Mouse (Mus musculus) small intestine, adult 2 months (tissue): ENCODE data around the gene Slc22a21.
"Not testable (repeated sequence)": the region's sequence is repeated elsewhere in the genome, so short reads cannot be mapped to it uniquely, and the experiment has no call there.

ENCODE experiments used
- CTCF ChIP-seq: fragments of 200-500 bp; IDR thresholded peaks from 2 replicates; pipeline ENCODE4 v1.5.1; 2012; ENCODE audit warnings: low read depth, mild to moderate bottlenecking, control low read depth, inconsistent platforms, low read length, moderate library complexity, mixed read lengths; ENCODE audit not compliant: insufficient replicate concordance, insufficient read length; ENCODE audit errors: extremely low read depth
- POLR2A ChIP-seq: fragments of 200-500 bp; IDR thresholded peaks from 2 replicates; pipeline ENCODE4 v1.6.1; 2012; ENCODE audit warnings: low read depth, mild to moderate bottlenecking, control low read depth, inconsistent platforms, low read length, moderate library complexity

- TF ChIP-seq POLR2A, CTCF: not testable (repeated sequence)
Measured at GRCm38 (mm10) chr11:53979456-53979787, 710 bp downstream of the Slc22a21 start.
